Mouse (Mus musculus) left cerebral cortex, postnatal 10 days (tissue): ENCODE measurements around the gene Men1. TPM values are rescaled to one million over a fixed set of nuclear protein-coding genes. Genes with fewer than 3 reads are reported as not detected.

Source experiments
- DNase-seq, 2 experiments: peaks; one replicate each; pipeline ENCODE4 v3.0.0; 2021 to 2022; ENCODE audit warnings: low spot score in 2 of 2, mixed read lengths in 1 of 2; ENCODE audit errors: extremely low spot score in 1 of 2
- intact Hi-C: fragments of 180-260 bp; cut with DNase I; formaldehyde crosslinking; loops from one replicate; pipeline ENCODE4 v1.15.1; 2025
- microRNA-seq: library from miRNA; unstranded; fragments of <30 nt; microRNA quantifications from one replicate; pipeline ENCODE4 v1.2.0, GENCODE M21; 2022
- total RNA-seq, 2 experiments: library from RNA; stranded (reverse); gene quantifications; 2 replicates each; pipeline ENCODE4 v1.2.3; 2021

The Men1 gene
- total RNA-seq, 2 experiments from 2014 or later, result 65.8 to 66.4 TPM

GRCm38 (mm10) chr19:6380411-6381166, 45.8 kb downstream of the Men1 start:
- no peak for DNase-seq
- intact Hi-C loops, result no loop called here

- DNase-seq, result no peak
- intact Hi-C loops, result no loop called here
Measured at GRCm38 (mm10) chr19:6381238-6381637, 46.5 kb downstream of the Men1 start.

- peak in 1 of 2 experiments; percentile 18 for DNase-seq
- intact Hi-C loops, result no loop called here
Measured at GRCm38 (mm10) chr19:6382323-6382924, 47.6 kb downstream of the Men1 start.

- DNase-seq, result peak in 1 of 2 experiments; percentile 37
- intact Hi-C loops, result no loop called here
Measured at GRCm38 (mm10) chr19:6383470-6383869, 48.7 kb downstream of the Men1 start.

- peak; percentile 31 to 87 for DNase-seq
- intact Hi-C loops, result no loop called here
Measured at GRCm38 (mm10) chr19:6384128-6384527, 49.3 kb downstream of the Men1 start, which contains the start of gene Pygm. TSS of gene Pygm (plus strand) at chr19:6384399.

GRCm38 (mm10) chr19:6384954-6385353, 50.2 kb downstream of the Men1 start:
- peak in 1 of 2 experiments; percentile 32 for DNase-seq
- intact Hi-C loops, result no loop called here

- DNase-seq, result no peak
- intact Hi-C loops, result no loop called here
Measured at GRCm38 (mm10) chr19:6385419-6385818, 50.6 kb downstream of the Men1 start.

GRCm38 (mm10) chr19:6385821-6386220, 51.0 kb downstream of the Men1 start:
- DNase-seq, result no peak
- intact Hi-C loops, result no loop called here

- no peak for DNase-seq
- intact Hi-C loops, result no loop called here
Measured at GRCm38 (mm10) chr19:6386234-6386633, 51.5 kb downstream of the Men1 start.

- intact Hi-C loops, result no loop called here
- DNase-seq, result peak in 1 of 2 experiments; percentile 57
Measured at GRCm38 (mm10) chr19:6388006-6388405, 53.2 kb downstream of the Men1 start.

GRCm38 (mm10) chr19:6389803-6390202, 55.0 kb downstream of the Men1 start:
- DNase-seq, result peak in 1 of 2 experiments; percentile 18
- intact Hi-C loops, result no loop called here

- no peak for DNase-seq
- intact Hi-C loops, result no loop called here
Measured at GRCm38 (mm10) chr19:6390251-6390650, 55.5 kb downstream of the Men1 start.

Small RNA genes within 50 kb of the gene (microRNA-seq; reads per million reads assigned to microRNA genes)
- gene Mir6989, result 8.3 reads per million, percentile 27 among the genes with 10 or more reads in this experiment

Other genes starting within 250 kb of the Men1 start
- under 1 TPM; 0.90 to 0.95 TPM for gene Cdca5, start 250.0 kb upstream of the Men1 start, total RNA-seq
- not detected for gene AC131692.1, start 240.6 kb upstream of the Men1 start, total RNA-seq
- gene Naaladl1, start 229.2 kb upstream of the Men1 start, total RNA-seq, result under 1 TPM; 0.13 to 0.18 TPM
- 10 to 100 TPM; 23.0 to 24.7 TPM for gene Sac3d1, start 216.3 kb upstream of the Men1 start, total RNA-seq
- 10 to 100 TPM; 39.1 to 41.3 TPM for gene Snx15, start 206.7 kb upstream of the Men1 start, total RNA-seq
- under 1 TPM in 1 of 2 experiments, not detected in 1; 0.43 TPM for gene Batf2, start 194.0 kb upstream of the Men1 start, total RNA-seq
- gene Arl2, start 193.4 kb upstream of the Men1 start, total RNA-seq, result 10 to 100 TPM; 58.2 to 59.9 TPM
- not detected for gene Majin, start 150.6 kb upstream of the Men1 start, total RNA-seq
- gene Gpha2, start 108.6 kb upstream of the Men1 start, total RNA-seq, result not detected
- gene Ppp2r5b, start 99.1 kb upstream of the Men1 start, total RNA-seq, result 100 to 1,000 TPM; 214 to 224 TPM
- gene Atg2a, start 93.3 kb upstream of the Men1 start, total RNA-seq, result 10 to 100 TPM; 32.9 to 34.9 TPM
- gene Ehd1, start 58.3 kb upstream of the Men1 start, total RNA-seq, result 10 to 100 TPM; 45.0 to 49.0 TPM
- 1 to 10 TPM; 2.6 to 4.8 TPM for gene Cdc42bpg, start 28.5 kb upstream of the Men1 start, total RNA-seq
- 10 to 100 TPM; 72.1 to 80.9 TPM for gene Map4k2, start 6.2 kb downstream of the Men1 start, total RNA-seq
- 100 to 1,000 TPM; 178 to 194 TPM for gene Sf1, start 28.7 kb downstream of the Men1 start, total RNA-seq
- gene Pygm, start 49.4 kb downstream of the Men1 start, total RNA-seq, result 10 to 100 TPM; 17.0 to 17.1 TPM
- gene Rasgrp2, start 64.4 kb downstream of the Men1 start, total RNA-seq, result 100 to 1,000 TPM; 179 to 190 TPM
- 100 to 1,000 TPM; 809 to 835 TPM for gene Nrxn2, start 83.8 kb downstream of the Men1 start, total RNA-seq
- gene Slc22a12, start 208.1 kb downstream of the Men1 start, total RNA-seq, result under 1 TPM; 0.28 to 0.51 TPM